Comparison of ENCODE assay signal across 8 mouse cellular contexts in genomic region chr15:79932323-79932987, GRCm38 (mm10). TPM values are rescaled to one million over a fixed set of nuclear protein-coding genes. Genes with fewer than 3 reads are reported as not detected.
DNase-seq lines count a peak whose midpoint lies in the region; ATAC-seq and TF ChIP-seq lines count a peak whose summit lies in the region.

No protein-coding gene starts in this region.

- no peak overlapping the region for H3K27ac ChIP-seq in hindbrain, embryonic 15.5 days (replicated peaks)

- H3K9ac ChIP-seq in hindbrain, embryonic 15.5 days = peak overlapping the region; percentile 64

- POLR2A ChIA-PET in Patski (lab: Charles Lee) = interaction anchor here (1.3 kb wide), 1 partner anchor 17 kb away, joined by 5 read pairs; no protein-coding TSS in a partner anchor

- peak; percentile 23 for ATAC-seq in Patski
- peak; percentile 45 for ATAC-seq in hindbrain, embryonic 15.5 days (ENCODE audit: low FRiP score, low read depth)

- under 1% methylated on average over 53 of the region's 62 CpGs for WGBS in hindbrain, embryonic 15.5 days

- H3K4me1 ChIP-seq in hindbrain, embryonic 15.5 days (replicated peaks) = peaks cover 37% of the 10 kb centered on the region

- no peak for DNase-seq in Patski (ENCODE audit: low read depth, low spot score)
- DNase-seq in cerebellum, postnatal 25 days = peak; percentile 94 to 96
- peak; percentile 73 to 79 for DNase-seq in frontal cortex, postnatal 25 days (ENCODE audit: low spot score in 2 of 2)
- DNase-seq in left cerebral cortex, adult 11 months (ENCODE audit: low spot score) = peak; percentile 88
- DNase-seq in lung, postnatal 36 days = peak; percentile 97
- peak; percentile 89 for DNase-seq in retina, embryonic 14.5 days (ENCODE audit: low spot score)
- DNase-seq in thymus, postnatal 36 days = peak; percentile 91 to 93

- TF ChIP-seq CTCF in Patski (IDR thresholded peaks at IDR 0.05) = no peak

- H3K27me3 ChIP-seq in Patski = no peaks in the 10 kb centered on the region
- peaks cover 8% of the 10 kb centered on the region for H3K27me3 ChIP-seq in hindbrain, embryonic 15.5 days

- in situ Hi-C loops in Patski (cut with MboI; ENCODE audit: low pct_unique_long_range_greater_than_20kb) = no loop called here

- H3K36me3 ChIP-seq in hindbrain, embryonic 15.5 days = no peaks in the 10 kb centered on the region

- peak overlapping the region; percentile 70 for H3K4me3 ChIP-seq in hindbrain, embryonic 15.5 days

- no peaks in the 10 kb centered on the region for H3K9me3 ChIP-seq in hindbrain, embryonic 15.5 days

- peak overlapping the region; percentile 86 for H3K4me2 ChIP-seq in hindbrain, embryonic 15.5 days

- CTCF ChIA-PET in Patski (lab: Charles Lee) = no interaction called here

RNA-seq across cellular contexts. Expression of gene Cbx7, which starts 38.5 kb away (rescaled TPM):
- 8.9 TPM for polyA plus RNA-seq in Patski (2021)
- polyA plus RNA-seq in hindbrain, embryonic 15.5 days (2015; fragmentation: Nextera tagmentation; extraction: Ambion mirVana) = 4.5 and 4.7 TPM in 2 replicates

RNA-seq across cellular contexts. Expression of gene Apobec3, which starts 41.0 kb away (rescaled TPM):
- 10.5 TPM for polyA plus RNA-seq in Patski (2021)
- 4.3 and 5.7 TPM in 2 replicates for polyA plus RNA-seq in hindbrain, embryonic 15.5 days (2015; fragmentation: Nextera tagmentation; extraction: Ambion mirVana)
